Mouse (Mus musculus) lung, postnatal 0 days (tissue): ENCODE results near the gene Pbx1.

ENCODE experiments used
- CTCF ChIP-seq: IDR thresholded peaks from 2 replicates; pipeline ENCODE4 v1.5.1; 2016; ENCODE audit warnings: antibody characterized with exemption, mild to moderate bottlenecking
- EP300 ChIP-seq: IDR thresholded peaks from 2 replicates; pipeline ENCODE4 v1.6.1; 2016; ENCODE audit warnings: antibody characterized with exemption, mild to moderate bottlenecking, control low read depth

DNA sequence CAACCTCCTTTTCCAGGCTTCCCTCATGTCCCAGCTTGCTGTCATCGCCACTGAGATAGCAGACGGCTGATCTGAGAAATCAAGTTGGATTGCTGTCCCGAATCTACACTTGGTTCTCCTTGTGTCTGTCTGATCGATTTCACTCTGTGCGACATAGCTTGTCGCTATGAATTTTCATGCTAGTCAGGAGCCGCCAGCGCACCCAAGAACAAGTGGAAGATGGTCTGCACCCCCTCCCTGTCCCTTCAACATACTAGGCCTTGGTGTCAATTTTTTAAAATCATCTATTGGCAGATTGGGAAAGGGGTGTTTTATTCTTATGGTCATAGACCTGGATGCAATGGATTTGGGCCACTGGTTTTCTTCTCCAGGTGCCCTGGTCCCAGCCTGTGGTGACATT, 249.3 kb downstream of the Pbx1 start:
- TF ChIP-seq CTCF, result no peak
- no peak for TF ChIP-seq EP300
